Mouse (Mus musculus) forebrain, embryonic 16.5 days (tissue): ENCODE measurements at regions not wholly inside any gene's neighbourhood (a gene's known extent, or its start where the extent isn't known, plus 50 kb on each side); places are given as distances from the start of the nearest gene placed in this dataset.

Experiments
- ATAC-seq: fragments of 200-750 bp; cut with Nextera tagmentation; 2 replicates; pipeline ENCODE4 v1.8.0; 2017; ENCODE audit warnings: mild to moderate bottlenecking, moderate library complexity
- H3K27ac ChIP-seq: fragments of 300-500 bp; sonication (generic); 2 replicates; pipeline ENCODE4 v1.5.1; 2014; ENCODE audit warnings: low read length, control low read depth
- H3K27me3 ChIP-seq: fragments of 300-500 bp; sonication (generic); replicated peaks from 2 replicates; pipeline ENCODE4 v1.6.1; 2014; ENCODE audit warnings: low read length; ENCODE audit not compliant: control insufficient read depth, insufficient read depth
- H3K36me3 ChIP-seq: fragments of 300-500 bp; sonication (generic); 2 replicates; pipeline ENCODE4 v1.6.1; 2014; ENCODE audit not compliant: control insufficient read depth, insufficient read depth
- H3K4me1 ChIP-seq: fragments of 300-500 bp; sonication (generic); replicated peaks from 2 replicates; pipeline ENCODE4 v1.6.1; 2014; ENCODE audit warnings: low read length; ENCODE audit not compliant: control insufficient read depth, insufficient read depth
- H3K4me2 ChIP-seq: fragments of 300-500 bp; sonication (generic); 2 replicates; pipeline ENCODE4 v1.6.1; 2014; ENCODE audit warnings: mild to moderate bottlenecking, low read length, control low read depth
- H3K4me3 ChIP-seq: fragments of 300-500 bp; sonication (generic); replicated peaks from 2 replicates; pipeline ENCODE4 v1.5.1; 2014; ENCODE audit warnings: mild to moderate bottlenecking, low read length, control low read depth
- H3K9ac ChIP-seq: fragments of 300-500 bp; sonication (generic); replicated peaks from 2 replicates; pipeline ENCODE4 v1.6.1; 2014; ENCODE audit warnings: low read depth, low read length, control low read depth
- H3K9me3 ChIP-seq: fragments of 300-500 bp; sonication (generic); 2 replicates; pipeline ENCODE4 v1.6.1; 2016; ENCODE audit warnings: low read length; ENCODE audit not compliant: control insufficient read depth
- WGBS: fragments of 180-500 bp; shearing (Covaris S2); extraction: QIAGEN DNeasy Blood & Tissue Kit; methylation state at CpG from one replicate; pipeline ENCODE4 v1.1.7; 2014; 5-methylcytosine and 5-hydroxymethylcytosine counted together

DNA sequence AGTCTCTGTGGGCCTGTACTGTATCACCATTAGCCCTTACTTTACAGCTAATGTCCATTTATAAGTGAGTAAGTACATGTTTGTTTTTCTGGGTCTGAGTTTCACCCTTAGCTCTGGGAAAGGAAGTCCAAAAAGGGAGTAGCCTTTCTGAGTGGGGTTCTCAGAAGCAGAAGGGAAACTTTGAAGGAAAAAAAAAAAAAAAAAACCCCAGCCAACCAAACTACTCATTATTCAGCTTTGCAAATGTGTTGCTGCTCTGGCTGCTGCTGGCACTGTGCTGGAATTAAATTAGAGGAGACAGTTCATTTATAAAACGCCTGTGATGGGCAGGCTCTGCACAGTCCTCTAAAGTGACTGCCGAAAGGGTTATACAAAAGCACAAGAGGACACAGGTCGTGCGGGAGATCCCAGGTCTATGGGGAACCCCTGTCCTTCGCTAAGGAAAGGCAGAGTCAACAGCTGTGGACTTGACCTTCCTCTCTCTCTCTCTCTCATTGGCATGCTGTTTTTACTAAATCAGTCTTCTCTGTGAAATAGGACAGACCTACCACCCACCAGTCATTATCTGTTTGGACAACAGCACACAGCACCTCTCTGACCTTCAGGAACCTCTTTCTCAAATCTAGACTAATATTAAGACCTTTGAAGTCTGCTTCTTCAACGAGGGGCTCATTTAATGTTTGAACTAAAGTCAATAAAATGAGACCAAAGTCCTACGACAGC is 165.4 kb downstream of the Cd47 start:
- H3K4me2 ChIP-seq, result 0 out of 2 replicates have a peak overlapping the region, but pooled peaks have one; percentile 11
- H3K9ac ChIP-seq, result no peak overlapping the region
- no peak overlapping the region for H3K27ac ChIP-seq
- no peaks in the 10 kb centered on the region for H3K27me3 ChIP-seq
- peak; percentile 89 for ATAC-seq
- no peaks in the 10 kb centered on the region for H3K9me3 ChIP-seq
- WGBS, result 23% methylated on average over 7 of the region's 7 CpGs
- no peaks in the 10 kb centered on the region for H3K36me3 ChIP-seq
- no peak overlapping the region for H3K4me3 ChIP-seq
- peaks cover 19% of the 10 kb centered on the region for H3K4me1 ChIP-seq

DNA sequence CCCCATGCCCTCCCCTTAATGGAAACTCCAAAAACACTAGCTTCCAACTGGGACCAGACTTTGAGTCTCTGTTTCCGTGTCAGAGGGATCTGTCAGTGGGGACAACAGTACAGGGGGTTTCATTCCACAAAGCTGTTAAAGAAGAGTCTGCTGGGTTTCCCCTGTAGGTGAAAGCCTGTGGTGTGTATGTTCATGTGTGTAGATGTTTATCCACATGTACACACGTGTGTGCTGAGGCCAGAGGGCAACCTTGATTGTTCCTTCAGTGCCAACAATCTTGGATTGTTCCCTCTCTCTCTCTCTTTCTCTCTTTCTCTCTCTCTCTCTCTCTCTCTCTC is 165.9 kb downstream of the Cd47 start:
- H3K4me2 ChIP-seq, result no peak overlapping the region
- H3K4me3 ChIP-seq, result no peak overlapping the region
- no peaks in the 10 kb centered on the region for H3K27me3 ChIP-seq
- no peak for ATAC-seq
- peaks cover 22% of the 10 kb centered on the region for H3K4me1 ChIP-seq
- H3K9ac ChIP-seq, result no peak overlapping the region
- H3K9me3 ChIP-seq, result no peaks in the 10 kb centered on the region
- WGBS, result 59% methylated on average over 2 of the region's 2 CpGs
- H3K36me3 ChIP-seq, result no peaks in the 10 kb centered on the region
- H3K27ac ChIP-seq, result no peak overlapping the region

GRCm38 (mm10) chr16:49967110-49967509 is 166.8 kb downstream of the Cd47 start:
- ATAC-seq, result no peak
- H3K4me1 ChIP-seq, result peaks cover 22% of the 10 kb centered on the region
- no peaks in the 10 kb centered on the region for H3K9me3 ChIP-seq
- H3K27me3 ChIP-seq, result no peaks in the 10 kb centered on the region
- H3K4me2 ChIP-seq, result no peak overlapping the region
- WGBS, result 70% methylated on average over 7 of the region's 7 CpGs
- H3K36me3 ChIP-seq, result no peaks in the 10 kb centered on the region
- no peak overlapping the region for H3K9ac ChIP-seq
- no peak overlapping the region for H3K27ac ChIP-seq
- no peak overlapping the region for H3K4me3 ChIP-seq

DNA sequence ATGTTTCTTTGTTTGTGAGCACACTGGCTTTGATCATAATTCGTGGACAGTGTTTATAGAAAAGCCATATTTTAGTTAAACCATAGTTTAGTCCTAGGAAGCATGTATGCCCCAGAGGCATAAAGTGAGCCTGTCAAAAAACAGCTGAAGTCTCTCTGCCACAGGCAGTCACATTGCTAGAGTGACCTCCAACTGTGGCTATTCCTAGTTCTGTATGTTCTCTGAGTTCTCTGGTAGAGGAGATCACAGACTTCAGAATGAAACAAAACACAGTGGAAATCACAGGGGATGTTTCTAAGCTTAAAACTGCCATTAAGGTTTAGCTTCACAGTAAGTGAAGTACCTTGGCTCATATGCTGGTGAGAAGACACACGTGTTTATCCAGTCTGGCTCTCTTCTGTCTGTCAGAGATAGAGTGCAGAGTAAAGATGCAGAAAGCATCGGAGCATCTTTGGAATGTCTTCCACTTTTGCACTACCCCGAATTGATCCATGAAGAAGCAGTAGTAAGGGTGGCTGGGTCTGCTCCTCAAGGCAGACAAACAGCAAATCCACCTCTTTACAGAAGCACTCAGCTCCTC is 168.0 kb downstream of the Cd47 start:
- Histone ChIP-seq H3K36me3 (no peaks in the 10 kb centered on the region), H3K9me3 (no peaks in the 10 kb centered on the region), H3K4me3 (no peak overlapping the region), H3K27ac (no peak overlapping the region), H3K27me3 (no peaks in the 10 kb centered on the region), H3K4me1 (peaks cover 22% of the 10 kb centered on the region), H3K9ac (no peak overlapping the region), H3K4me2 (no peak overlapping the region)
- ATAC-seq, result no peak
- 68% methylated on average over 4 of the region's 4 CpGs for WGBS

DNA sequence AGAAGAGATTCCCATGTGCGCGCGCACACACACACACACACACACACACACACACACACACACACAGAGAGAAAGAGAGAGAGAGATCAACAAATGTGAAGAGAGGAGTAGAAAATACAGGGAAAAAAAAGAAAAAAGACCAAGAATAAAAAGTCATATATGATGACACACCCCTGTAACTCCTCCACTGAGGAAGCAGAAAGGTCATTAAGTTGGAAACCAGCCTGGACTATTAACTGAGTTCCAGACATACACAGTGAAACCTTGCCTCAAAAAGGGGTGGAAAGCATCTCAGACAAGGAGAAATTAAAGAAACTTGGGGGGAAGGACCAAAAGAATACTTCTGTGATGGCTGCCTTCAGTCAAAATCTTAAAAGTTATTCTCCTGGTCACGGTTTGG is 168.7 kb downstream of the Cd47 start:
- Histone ChIP-seq H3K27ac (no peak overlapping the region), H3K9me3 (no peaks in the 10 kb centered on the region), H3K36me3 (no peaks in the 10 kb centered on the region), H3K9ac (no peak overlapping the region), H3K27me3 (no peaks in the 10 kb centered on the region), H3K4me2 (no peak overlapping the region), H3K4me1 (peaks cover 22% of the 10 kb centered on the region), H3K4me3 (no peak overlapping the region)
- 94% methylated on average over 4 of the region's 4 CpGs for WGBS
- ATAC-seq, result no peak

- no peak overlapping the region for H3K4me3 ChIP-seq
- H3K36me3 ChIP-seq, result no peaks in the 10 kb centered on the region
- no peak for ATAC-seq
- 92% methylated on average over 2 of the region's 2 CpGs for WGBS
- peaks cover 20% of the 10 kb centered on the region for H3K4me1 ChIP-seq
- H3K9me3 ChIP-seq, result no peaks in the 10 kb centered on the region
- no peak overlapping the region for H3K4me2 ChIP-seq
- H3K9ac ChIP-seq, result no peak overlapping the region
- no peak overlapping the region for H3K27ac ChIP-seq
- no peaks in the 10 kb centered on the region for H3K27me3 ChIP-seq
Observed at GRCm38 (mm10) chr16:49969693-49970296, 169.5 kb downstream of the Cd47 start.

- H3K4me2 ChIP-seq, result no peak overlapping the region
- peak; percentile 74 for ATAC-seq
- no peak overlapping the region for H3K9ac ChIP-seq
- no peaks in the 10 kb centered on the region for H3K27me3 ChIP-seq
- peaks cover 15% of the 10 kb centered on the region for H3K4me1 ChIP-seq
- H3K27ac ChIP-seq, result no peak overlapping the region
- WGBS, result 51% methylated on average over 2 of the region's 2 CpGs
- H3K9me3 ChIP-seq, result no peaks in the 10 kb centered on the region
- H3K36me3 ChIP-seq, result no peaks in the 10 kb centered on the region
- no peak overlapping the region for H3K4me3 ChIP-seq
Observed at GRCm38 (mm10) chr16:49970297-49970804, 170.0 kb downstream of the Cd47 start.

GRCm38 (mm10) chr16:49971141-49971555 is 170.8 kb downstream of the Cd47 start:
- 87% methylated on average over 3 of the region's 3 CpGs for WGBS
- Histone ChIP-seq H3K4me2 (no peak overlapping the region), H3K9me3 (no peaks in the 10 kb centered on the region), H3K27ac (no peak overlapping the region), H3K27me3 (no peaks in the 10 kb centered on the region), H3K9ac (no peak overlapping the region), H3K4me3 (no peak overlapping the region), H3K36me3 (no peaks in the 10 kb centered on the region), H3K4me1 (peaks cover 8% of the 10 kb centered on the region)
- ATAC-seq, result no peak

- H3K36me3 ChIP-seq, result no peaks in the 10 kb centered on the region
- 88% methylated on average over 2 of the region's 2 CpGs for WGBS
- ATAC-seq, result no peak
- no peaks in the 10 kb centered on the region for H3K9me3 ChIP-seq
- H3K4me1 ChIP-seq, result peaks cover 9% of the 10 kb centered on the region
- no peaks in the 10 kb centered on the region for H3K27me3 ChIP-seq
- H3K9ac ChIP-seq, result no peak overlapping the region
- no peak overlapping the region for H3K4me3 ChIP-seq
- H3K4me2 ChIP-seq, result no peak overlapping the region
- no peak overlapping the region for H3K27ac ChIP-seq
Observed at GRCm38 (mm10) chr16:49977276-49977675, 176.9 kb downstream of the Cd47 start.
